Mouse (Mus musculus) thymus, adult 2 months (tissue): Measurements from ENCODE around the gene Surf1.

ENCODE experiments used
- CTCF ChIP-seq: fragments of 200-500 bp; IDR thresholded peaks from 2 replicates; pipeline ENCODE4 v1.5.1; 2012; ENCODE audit warnings: mild to moderate bottlenecking, control low read depth, low read length, moderate library complexity, borderline replicate concordance; ENCODE audit not compliant: control insufficient read depth, poor library complexity, insufficient read depth; ENCODE audit errors: extremely low read depth
- POLR2A ChIP-seq: fragments of 200-500 bp; IDR thresholded peaks from 2 replicates; pipeline ENCODE4 v1.6.1; 2012; ENCODE audit warnings: mild to moderate bottlenecking, low read length, control low read depth, moderate library complexity; ENCODE audit not compliant: control insufficient read depth, poor library complexity, insufficient read depth; ENCODE audit errors: extremely low read depth

- TF ChIP-seq CTCF (no peak), POLR2A (no peak)
Measured at GRCm38 (mm10) chr2:26900731-26901130, 15.6 kb downstream of the Surf1 start.
